Mouse (Mus musculus) testis, adult 2 months (tissue): Measurements from ENCODE around the gene Vbp1.

Source experiments
- CTCF ChIP-seq: fragments of 200-500 bp; IDR thresholded peaks from 2 replicates; pipeline ENCODE4 v1.5.1; 2012; ENCODE audit warnings: low read depth, mild to moderate bottlenecking, inconsistent platforms, low read length, moderate library complexity; ENCODE audit not compliant: control insufficient read depth, insufficient read depth, insufficient replicate concordance
- POLR2A ChIP-seq: fragments of 200-500 bp; IDR thresholded peaks from 2 replicates; pipeline ENCODE4 v1.6.1; 2012; ENCODE audit warnings: low read depth, mild to moderate bottlenecking, inconsistent platforms, low read length, moderate library complexity; ENCODE audit not compliant: control insufficient read depth

- TF ChIP-seq CTCF, result no peak
- no peak for TF ChIP-seq POLR2A
These were observed 63.7 kb downstream of the Vbp1 start, which contains the start of gene Rab39b for GRCm38 (mm10) chrX:75577582-75578324.
